Mouse (Mus musculus) brown adipose tissue, adult 24 weeks (tissue): ENCODE data around the gene Serpina3m. TPM values are rescaled to one million over a fixed set of nuclear protein-coding genes. Genes with fewer than 3 reads are reported as not detected.
"Not testable (repeated sequence)": the region's sequence is repeated elsewhere in the genome, so short reads cannot be mapped to it uniquely, and the experiment has no call there.

Source experiments
- H3K27ac ChIP-seq: fragments of 200-500 bp; replicated peaks from 2 replicates; pipeline ENCODE4 v1.5.1; 2012; ENCODE audit warnings: low read depth, mild to moderate bottlenecking, low read length
- H3K4me1 ChIP-seq: fragments of 200-500 bp; 2 replicates; pipeline ENCODE4 v1.6.1; 2012; ENCODE audit warnings: low read length, mixed read lengths; ENCODE audit not compliant: control insufficient read depth, insufficient read depth, insufficient read length
- H3K4me3 ChIP-seq: fragments of 200-500 bp; 2 replicates; pipeline ENCODE4 v1.5.1; 2012; ENCODE audit warnings: low read depth, mild to moderate bottlenecking, low read length, moderate library complexity; ENCODE audit not compliant: insufficient read depth
- polyA plus RNA-seq: library from polyadenylated mRNA; stranded (reverse); fragments of >200 nt; gene quantifications from 2 replicates; pipeline ENCODE4 v1.2.4, GENCODE M21; 2012; ENCODE audit not compliant: missing spikeins, insufficient read depth, insufficient read length

Serpina3m gene
- polyA plus RNA-seq, 1 experiment: not detected

DNA sequence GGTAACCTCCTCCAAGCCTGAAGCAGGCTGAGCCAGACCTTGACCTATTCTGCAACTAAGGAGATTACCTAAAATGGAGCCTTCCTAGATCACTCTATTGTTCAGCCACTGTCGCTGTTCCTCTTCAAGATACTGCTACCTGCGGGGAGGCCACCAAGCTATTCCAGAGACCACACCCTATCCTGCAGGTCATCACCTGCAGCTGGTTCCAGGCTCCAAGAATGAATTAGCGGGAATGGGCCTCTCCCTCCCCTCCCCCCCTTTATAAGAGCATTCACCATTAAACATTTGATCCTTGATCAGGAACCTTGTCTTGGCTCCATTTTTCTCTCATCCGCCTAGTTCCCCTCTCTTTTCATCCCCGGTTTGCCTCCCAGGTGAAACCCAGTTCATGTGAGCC is 38.9 kb downstream of the Serpina3m start:
- H3K27ac ChIP-seq, H3K4me1 ChIP-seq, H3K4me3 ChIP-seq: not testable (repeated sequence)

DNA sequence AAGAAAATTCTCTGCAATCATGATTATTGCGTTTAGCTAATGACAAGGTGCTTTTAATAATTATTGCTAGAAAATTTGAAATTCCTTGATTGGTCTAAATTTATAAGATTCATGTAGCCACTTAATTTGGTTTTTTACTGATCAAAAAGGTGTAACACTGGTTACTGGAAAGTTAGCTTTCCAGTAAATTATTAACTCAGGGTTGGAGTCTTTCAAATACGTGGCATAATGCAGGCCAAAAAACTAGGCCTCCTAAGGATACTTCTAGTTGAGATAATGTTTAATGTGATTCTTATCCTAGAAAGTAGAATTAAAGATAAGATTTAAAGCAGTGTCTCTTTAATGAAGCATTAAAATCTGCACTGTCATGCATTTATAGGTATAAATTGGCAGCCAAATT is 40.1 kb downstream of the Serpina3m start:
- H3K27ac ChIP-seq, H3K4me3 ChIP-seq, H3K4me1 ChIP-seq: not testable (repeated sequence)

DNA sequence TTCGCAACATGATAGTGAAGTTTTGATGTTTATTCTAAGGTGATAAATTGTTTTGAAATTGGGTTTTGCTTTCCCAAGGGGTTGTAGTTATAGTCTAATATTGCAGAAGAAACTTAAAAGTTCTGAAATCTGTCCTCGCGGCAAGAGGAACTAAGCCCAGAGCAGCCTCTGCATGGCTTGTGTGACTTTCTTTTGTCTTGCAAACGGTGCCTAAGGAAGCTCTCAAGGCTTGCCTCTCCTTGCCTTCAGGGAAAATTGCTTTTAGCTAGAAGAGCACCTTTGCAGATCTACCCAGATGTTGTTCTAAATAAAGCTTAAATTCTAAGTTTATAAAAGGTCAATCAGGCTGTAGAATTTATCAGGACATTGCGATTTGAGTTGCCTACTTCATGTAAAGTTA is 40.5 kb downstream of the Serpina3m start:
- not testable (repeated sequence) for H3K4me1 ChIP-seq, H3K4me3 ChIP-seq, H3K27ac ChIP-seq

DNA sequence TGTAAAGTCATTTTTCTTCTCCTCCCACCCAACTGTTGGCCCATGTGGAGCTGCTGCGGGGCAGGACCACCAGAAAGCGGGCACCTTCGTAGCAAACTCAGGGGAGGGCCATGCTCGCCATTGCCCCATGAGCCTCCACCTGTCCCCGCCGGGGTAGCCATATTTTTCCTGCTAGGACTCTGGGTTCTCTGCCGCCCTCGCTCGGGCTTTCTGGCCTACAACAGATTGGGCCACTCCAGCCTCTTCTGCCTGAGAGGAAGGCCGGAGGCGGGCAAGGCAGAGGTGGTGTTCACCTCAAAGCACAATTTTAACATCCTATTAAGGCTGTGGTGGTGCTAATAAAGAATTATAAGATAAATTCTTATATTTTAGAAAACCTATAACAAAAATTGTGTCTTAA is 41.6 kb downstream of the Serpina3m start:
- H3K27ac ChIP-seq: no peak overlapping the region
- no peaks in the 10 kb centered on the region for H3K4me1 ChIP-seq
- H3K4me3 ChIP-seq: no peak overlapping the region

DNA sequence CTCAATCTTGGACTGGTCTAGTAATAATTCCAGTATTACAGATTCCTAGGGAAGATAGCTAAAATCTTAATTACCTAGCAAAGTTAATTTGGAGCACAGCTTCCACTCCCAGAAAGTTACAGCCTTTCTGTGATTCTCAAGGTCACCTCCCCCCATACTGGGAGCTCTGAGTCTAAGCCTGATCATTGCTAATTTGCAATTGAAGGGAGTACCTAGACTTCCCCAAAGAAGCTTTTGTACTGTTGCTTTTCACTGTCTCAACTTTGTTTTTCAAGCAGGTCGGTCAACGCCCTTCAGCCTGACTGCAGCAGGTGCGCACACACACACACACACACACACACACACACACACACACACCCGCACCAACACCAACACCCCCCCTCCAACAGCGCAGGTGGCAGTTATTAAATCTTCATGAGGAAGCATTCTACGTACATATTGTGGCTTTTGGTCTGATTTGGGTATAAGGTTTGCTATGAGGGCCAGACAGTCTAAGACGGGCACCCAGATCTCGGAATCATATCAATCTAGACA is 42.9 kb downstream of the Serpina3m start:
- not testable (repeated sequence) for H3K4me3 ChIP-seq, H3K4me1 ChIP-seq, H3K27ac ChIP-seq

DNA sequence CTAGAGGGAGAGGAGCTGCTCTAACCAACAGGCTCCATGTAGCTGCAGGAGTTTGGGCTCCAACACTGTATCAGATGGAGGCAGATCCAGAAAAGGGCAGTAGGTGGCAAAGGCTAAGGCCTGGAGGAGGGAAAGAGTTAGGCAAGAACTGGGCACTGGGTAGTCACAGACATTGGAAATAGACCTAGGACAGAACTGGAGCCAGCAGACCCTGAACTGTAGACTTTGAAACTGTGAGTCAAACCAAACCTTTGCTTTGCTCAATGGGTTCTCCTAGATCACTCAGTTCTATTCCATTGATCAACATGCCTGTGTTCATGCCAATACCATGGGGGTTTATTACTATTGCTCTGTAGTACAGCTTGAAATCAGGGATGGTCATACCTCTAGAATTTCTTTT is 47.7 kb downstream of the Serpina3m start:
- not testable (repeated sequence) for H3K4me1 ChIP-seq, H3K4me3 ChIP-seq, H3K27ac ChIP-seq

DNA sequence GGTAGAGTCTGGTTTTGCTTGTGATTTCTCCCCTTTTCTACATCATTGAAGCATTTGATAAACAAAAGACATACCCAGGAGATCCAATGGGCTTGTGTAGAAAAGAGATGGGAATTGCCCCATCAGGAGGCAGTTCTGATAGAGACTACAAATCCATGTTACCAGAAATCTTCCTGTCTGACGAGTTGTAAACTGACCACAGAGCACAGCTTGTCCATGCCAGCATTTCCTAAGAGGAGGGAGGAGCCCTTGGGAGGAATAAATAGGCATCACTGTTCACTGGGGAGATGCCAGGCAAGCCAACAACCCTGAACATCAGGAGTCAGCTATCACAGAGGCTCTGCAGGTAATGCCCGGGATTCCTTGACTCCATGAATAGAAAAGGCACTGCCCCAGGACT is 48.6 kb downstream of the Serpina3m start:
- not testable (repeated sequence) for H3K4me3 ChIP-seq, H3K4me1 ChIP-seq, H3K27ac ChIP-seq

DNA sequence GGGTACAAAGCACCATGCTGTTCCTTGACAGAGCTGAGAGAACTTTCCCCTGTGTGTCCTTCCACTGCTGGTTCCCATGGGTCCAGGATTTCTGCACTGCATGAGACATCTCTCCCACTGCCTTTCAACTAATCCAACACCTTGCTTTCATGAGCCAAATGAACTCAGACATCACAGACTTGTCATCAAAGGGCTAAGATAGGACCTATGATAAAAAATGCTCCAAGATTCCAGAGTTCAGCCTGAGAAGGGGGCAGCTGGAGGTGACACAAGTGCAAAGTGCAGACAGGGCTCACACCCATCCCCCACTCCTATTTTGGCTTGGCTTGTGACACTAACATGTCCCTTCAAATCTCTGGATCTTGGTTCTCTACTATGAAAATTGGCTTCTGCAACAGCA is 50.2 kb downstream of the Serpina3m start:
- H3K4me3 ChIP-seq: no peak overlapping the region
- no peak overlapping the region for H3K27ac ChIP-seq
- no peaks in the 10 kb centered on the region for H3K4me1 ChIP-seq

DNA sequence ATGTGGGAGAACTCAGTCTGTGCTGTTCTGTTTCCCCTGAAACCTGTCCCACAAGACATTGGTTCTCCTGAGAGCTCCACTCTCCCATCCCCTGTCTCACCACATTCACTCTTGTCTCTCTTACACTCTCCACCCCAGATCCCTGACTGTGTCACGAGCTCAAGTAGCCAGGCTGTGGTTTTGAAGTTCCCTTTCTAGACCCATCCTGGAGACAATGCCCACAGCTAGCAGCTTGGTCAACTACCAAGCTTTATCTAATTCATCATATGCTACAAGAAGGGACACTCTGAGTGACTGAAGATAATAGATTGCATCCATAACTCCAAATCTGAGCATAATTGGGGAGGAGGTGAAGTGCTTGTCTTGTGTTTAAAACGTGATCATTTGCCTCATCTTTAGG is 52.8 kb downstream of the Serpina3m start:
- H3K4me1 ChIP-seq, H3K27ac ChIP-seq, H3K4me3 ChIP-seq: not testable (repeated sequence)

DNA sequence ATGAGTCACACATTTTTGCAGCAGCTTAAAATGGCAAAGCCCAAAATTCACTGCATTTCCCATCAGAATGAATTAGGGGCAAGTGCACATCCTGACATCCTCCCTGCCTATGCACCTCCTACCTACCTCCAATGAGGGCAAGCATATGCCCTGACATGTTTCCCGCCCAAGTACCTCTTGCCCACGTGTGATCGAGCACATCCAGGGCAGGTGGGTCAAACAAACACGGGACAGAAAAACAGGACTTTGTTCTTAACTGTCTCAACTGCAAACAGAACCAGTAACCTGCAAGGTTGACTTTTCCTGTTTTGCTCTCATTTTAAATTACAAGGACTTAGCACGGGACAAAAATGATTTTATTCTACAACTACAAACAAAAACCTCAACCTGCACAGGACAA is 65.7 kb downstream of the Serpina3m start:
- no peak overlapping the region for H3K27ac ChIP-seq
- no peak overlapping the region for H3K4me3 ChIP-seq
- no peaks in the 10 kb centered on the region for H3K4me1 ChIP-seq

DNA sequence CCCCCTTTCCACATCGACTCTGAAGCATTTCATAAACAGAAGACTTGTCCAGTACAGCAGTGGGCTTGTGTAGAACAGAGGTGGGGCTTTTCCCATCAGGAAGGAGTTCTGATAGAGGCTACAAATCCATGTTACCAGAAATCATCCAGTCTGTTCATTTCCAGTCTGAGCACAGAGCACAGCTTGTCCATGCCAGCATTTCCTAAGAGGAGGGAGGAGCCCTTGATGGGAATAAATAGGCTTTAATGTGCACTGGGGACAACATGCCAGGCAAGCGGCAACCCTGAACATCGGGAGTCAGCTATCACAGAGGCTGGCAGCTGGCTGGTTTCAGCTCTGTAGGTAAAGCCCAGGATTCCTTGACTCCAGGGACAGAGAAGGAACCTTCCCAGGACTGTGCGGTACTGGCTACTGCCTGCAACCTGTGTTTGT is 68.2 kb downstream of the Serpina3m start, which contains the start of gene Serpina3n:
TSS of gene Serpina3n (plus strand) at position 276 of the 432 bp plus-strand sequence.
- no peak within 1 kb of the TSS for H3K27ac ChIP-seq
- H3K4me3 ChIP-seq: peak within 1 kb of the TSS; percentile 19; the same call in 1 of the 2 replicates
- no peaks in the 10 kb centered on the region for H3K4me1 ChIP-seq

DNA sequence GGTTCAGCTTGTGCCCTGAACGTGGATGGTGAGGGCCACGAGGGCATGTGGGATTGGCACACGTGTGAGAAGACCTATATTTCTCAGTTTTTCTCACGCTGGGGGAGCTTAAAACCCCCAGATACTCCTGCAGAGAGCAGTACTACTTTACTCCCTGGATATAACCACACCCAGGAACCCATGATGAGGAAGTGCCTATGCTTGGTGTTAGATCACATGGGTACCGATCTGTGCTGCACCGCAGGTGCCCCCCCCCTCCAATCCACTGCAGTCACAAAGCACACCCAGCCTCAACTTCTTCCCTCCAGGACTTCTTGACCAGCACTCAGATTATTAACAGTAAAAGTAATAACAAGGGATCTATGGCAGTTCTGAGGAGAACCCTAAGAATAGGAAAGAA is 74.2 kb downstream of the Serpina3m start:
- no peak overlapping the region for H3K27ac ChIP-seq
- H3K4me1 ChIP-seq: no peaks in the 10 kb centered on the region
- H3K4me3 ChIP-seq: no peak overlapping the region

DNA sequence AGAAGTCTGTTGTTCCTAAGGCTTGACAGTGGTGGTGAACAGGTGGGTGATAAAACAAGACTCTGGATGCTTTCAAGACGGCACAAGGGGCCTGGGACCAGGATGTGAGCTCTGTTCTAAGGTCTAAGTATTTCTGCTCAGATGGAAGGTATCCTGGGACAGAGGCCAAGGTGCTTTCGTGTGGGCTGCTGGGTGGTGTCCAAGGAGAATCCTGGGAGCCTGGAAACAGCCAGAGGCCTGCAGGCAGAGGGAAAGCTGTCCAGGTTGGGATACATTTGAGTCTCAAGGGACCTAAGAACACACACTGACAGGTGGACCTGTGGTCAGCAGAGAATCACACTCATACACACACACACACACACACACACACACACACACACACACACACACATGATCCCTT is 76.3 kb downstream of the Serpina3m start:
- no peak overlapping the region for H3K4me3 ChIP-seq
- no peak overlapping the region for H3K27ac ChIP-seq

DNA sequence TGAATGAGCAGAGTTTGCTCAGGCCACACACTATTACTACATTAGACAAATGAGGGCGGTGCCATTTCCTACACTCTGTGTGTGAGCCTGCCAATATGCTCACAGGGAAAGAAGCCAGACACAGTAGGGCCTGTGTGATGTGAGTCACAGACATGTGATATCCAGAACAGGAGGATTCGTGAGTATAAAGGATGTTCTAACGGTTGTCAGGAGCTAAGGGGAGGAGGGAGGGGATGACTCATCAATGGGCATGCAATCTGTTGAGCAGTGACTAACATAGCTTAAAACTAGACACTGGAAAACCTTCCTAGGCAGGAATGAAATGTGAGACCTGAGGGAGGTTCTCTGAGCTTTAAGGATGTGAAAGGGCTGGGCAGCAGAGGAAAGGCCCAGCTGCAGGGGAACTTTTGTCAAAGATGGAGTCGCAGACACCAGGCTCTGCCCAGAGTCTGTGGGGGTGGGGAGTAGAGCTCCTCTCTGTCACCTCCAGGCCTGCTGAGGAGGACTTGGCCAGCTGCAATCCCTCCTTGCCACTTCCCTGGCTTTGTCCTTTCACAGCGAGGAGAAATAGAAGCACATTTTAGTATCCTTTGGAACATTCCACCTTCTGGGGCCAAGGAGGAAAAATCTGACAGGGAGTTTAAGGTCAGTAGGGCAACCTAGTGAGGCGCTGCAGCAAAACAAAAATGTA is 77.5 kb downstream of the Serpina3m start:
- Histone ChIP-seq H3K4me1 (no peaks in the 10 kb centered on the region), H3K27ac (no peak overlapping the region), H3K4me3 (no peak overlapping the region)

More for the DNA sequence above, 76.3 kb downstream of the Serpina3m start:
- H3K4me1 ChIP-seq: no peaks in the 10 kb centered on the region

DNA sequence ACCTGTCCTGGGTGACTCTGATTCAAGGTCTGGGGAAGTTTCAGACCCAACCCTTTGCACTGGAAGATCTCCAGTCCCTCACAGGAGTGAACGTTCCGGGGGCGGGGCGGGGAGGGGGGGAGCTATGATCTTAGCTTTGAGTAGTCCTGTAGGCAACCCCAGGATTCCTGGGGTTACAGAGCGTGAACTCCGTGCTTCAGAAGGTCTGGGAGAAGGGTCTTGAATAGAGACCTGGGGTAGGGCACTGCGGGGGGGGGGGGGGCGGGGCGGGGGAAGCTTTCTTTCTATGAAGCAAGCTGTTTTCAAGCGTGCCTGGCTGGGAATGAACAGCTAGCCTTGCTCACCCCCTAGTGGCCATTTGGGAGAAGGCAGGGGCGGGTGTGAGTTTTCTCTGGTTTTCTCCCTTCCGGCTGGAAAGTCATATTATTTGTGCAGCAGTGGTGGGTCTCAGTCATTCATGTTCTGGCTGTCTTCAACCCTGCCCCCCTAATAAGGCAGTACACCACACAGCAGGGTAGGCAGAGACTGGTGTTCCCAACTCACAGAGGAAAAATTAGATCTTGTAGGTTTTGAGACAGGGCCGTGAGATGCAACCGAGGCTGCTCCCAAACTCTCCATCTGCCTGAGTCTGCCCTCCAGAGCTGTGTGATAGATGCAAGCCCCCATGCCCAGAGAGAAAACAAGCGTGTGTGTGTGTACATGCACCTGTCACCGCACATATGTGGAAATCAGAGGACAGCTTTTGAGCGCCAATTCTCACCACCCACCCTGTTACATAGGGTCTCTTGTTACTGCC is 80.3 kb downstream of the Serpina3m start:
- Histone ChIP-seq H3K27ac (no peak overlapping the region), H3K4me3 (no peak overlapping the region)

DNA sequence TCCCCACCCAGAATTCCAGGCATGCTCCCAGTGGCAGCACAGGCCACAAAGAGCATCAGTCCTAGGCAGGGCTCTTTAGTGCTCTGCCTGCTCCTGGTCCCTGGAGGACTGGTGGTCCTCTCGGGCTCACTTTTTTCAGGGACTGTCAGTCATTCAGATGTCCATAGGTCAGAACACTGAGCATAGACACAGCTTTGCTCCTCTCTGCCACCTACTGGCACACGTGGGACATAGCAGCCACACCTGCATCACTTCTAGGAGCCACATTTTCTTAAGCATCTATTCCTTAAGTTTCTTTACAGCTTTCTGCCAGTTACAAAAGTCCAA is 80.8 kb downstream of the Serpina3m start:
- Histone ChIP-seq H3K27ac (no peak overlapping the region), H3K4me1 (no peaks in the 10 kb centered on the region), H3K4me3 (no peak overlapping the region)

More for the DNA sequence above, 80.3 kb downstream of the Serpina3m start:
- no peaks in the 10 kb centered on the region for H3K4me1 ChIP-seq
